Mouse (Mus musculus): ENCODE data around the gene Zfhx3. TPM values are rescaled to one million over a fixed set of nuclear protein-coding genes. Genes with fewer than 3 reads are reported as not detected.

Zfhx3 gene
- polyA plus RNA-seq, 1 experiment from 2014 or later: 34.7 TPM

GRCm38 (mm10) chr8:108730907-108731440, 788.5 kb downstream of the Zfhx3 start:
- H3K4me1 ChIP-seq (replicated peaks; ENCODE audit: control insufficient read depth, insufficient read depth, low read length): peaks cover 59% of the 10 kb centered on the region
- no peaks in the 10 kb centered on the region for H3K36me3 ChIP-seq (replicated peaks; ENCODE audit: control insufficient read depth, insufficient read depth)
- H3K4me2 ChIP-seq (replicated peaks): no peak overlapping the region
- no peak overlapping the region for H3K4me3 ChIP-seq (replicated peaks; ENCODE audit: low read length)
- no peak for ATAC-seq (ENCODE audit: low FRiP score)
- WGBS: 47% methylated on average over 9 of the region's 9 CpGs
- DNase-seq (ENCODE audit: low spot score): no peak
- no peaks in the 10 kb centered on the region for H3K9me3 ChIP-seq (ENCODE audit: control insufficient read depth, low read length)
- H3K27me3 ChIP-seq (ENCODE audit: control insufficient read depth, insufficient read depth, low read length): peaks cover under 1% of the 10 kb centered on the region; the same call in 1 of the 2 replicates
- H3K9ac ChIP-seq: no peak overlapping the region
- H3K27ac ChIP-seq: no peak overlapping the region

- 0 out of 2 replicates have a peak overlapping the region, but pooled peaks have one; percentile 7 for H3K4me2 ChIP-seq (replicated peaks)
- no peak for DNase-seq (ENCODE audit: low spot score)
- no peaks in the 10 kb centered on the region for H3K36me3 ChIP-seq (replicated peaks; ENCODE audit: control insufficient read depth, insufficient read depth)
- no peaks in the 10 kb centered on the region for H3K9me3 ChIP-seq (ENCODE audit: control insufficient read depth, low read length)
- no peak for ATAC-seq (ENCODE audit: low FRiP score)
- H3K9ac ChIP-seq: no peak overlapping the region
- H3K27ac ChIP-seq: no peak overlapping the region
- WGBS: 9% methylated on average over 11 of the region's 11 CpGs
- H3K4me3 ChIP-seq (replicated peaks; ENCODE audit: low read length): no peak overlapping the region
- H3K27me3 ChIP-seq (ENCODE audit: control insufficient read depth, insufficient read depth, low read length): no peaks in the 10 kb centered on the region; the same call in 1 of the 2 replicates
- peaks cover 62% of the 10 kb centered on the region for H3K4me1 ChIP-seq (replicated peaks; ENCODE audit: control insufficient read depth, insufficient read depth, low read length)
Measured at GRCm38 (mm10) chr8:108732500-108732899, 790.1 kb downstream of the Zfhx3 start.

- Histone ChIP-seq H3K9ac (no peak overlapping the region), H3K4me1 (replicated peaks; ENCODE audit: control insufficient read depth, insufficient read depth, low read length) (peaks cover 64% of the 10 kb centered on the region), H3K9me3 (ENCODE audit: control insufficient read depth, low read length) (no peaks in the 10 kb centered on the region), H3K27ac (no peak overlapping the region), H3K4me3 (replicated peaks; ENCODE audit: low read length) (no peak overlapping the region), H3K27me3 (ENCODE audit: control insufficient read depth, insufficient read depth, low read length) (no peaks in the 10 kb centered on the region; the same call in 1 of the 2 replicates), H3K36me3 (replicated peaks; ENCODE audit: control insufficient read depth, insufficient read depth) (no peaks in the 10 kb centered on the region), H3K4me2 (replicated peaks) (no peak overlapping the region)
- ATAC-seq (ENCODE audit: low FRiP score) (no peak), DNase-seq (ENCODE audit: low spot score) (no peak)
- WGBS: 60% methylated on average over 5 of the region's 5 CpGs
Measured at GRCm38 (mm10) chr8:108733385-108733784, 790.9 kb downstream of the Zfhx3 start.

- ATAC-seq (ENCODE audit: low FRiP score) (no peak), DNase-seq (ENCODE audit: low spot score) (no peak)
- WGBS: 53% methylated on average over 9 of the region's 9 CpGs
- Histone ChIP-seq H3K4me1 (replicated peaks; ENCODE audit: control insufficient read depth, insufficient read depth, low read length) (peaks cover 45% of the 10 kb centered on the region), H3K4me2 (replicated peaks) (no peak overlapping the region), H3K27me3 (ENCODE audit: control insufficient read depth, insufficient read depth, low read length) (no peaks in the 10 kb centered on the region), H3K27ac (no peak overlapping the region), H3K9ac (no peak overlapping the region), H3K9me3 (ENCODE audit: control insufficient read depth, low read length) (no peaks in the 10 kb centered on the region), H3K4me3 (replicated peaks; ENCODE audit: low read length) (no peak overlapping the region), H3K36me3 (replicated peaks; ENCODE audit: control insufficient read depth, insufficient read depth) (no peaks in the 10 kb centered on the region)
Measured at GRCm38 (mm10) chr8:108736442-108736841, 794.0 kb downstream of the Zfhx3 start.

GRCm38 (mm10) chr8:108738179-108738578, 795.7 kb downstream of the Zfhx3 start:
- Histone ChIP-seq H3K27me3 (ENCODE audit: control insufficient read depth, insufficient read depth, low read length) (no peaks in the 10 kb centered on the region), H3K4me2 (replicated peaks) (no peak overlapping the region), H3K36me3 (replicated peaks; ENCODE audit: control insufficient read depth, insufficient read depth) (no peaks in the 10 kb centered on the region), H3K4me3 (replicated peaks; ENCODE audit: low read length) (no peak overlapping the region), H3K9me3 (ENCODE audit: control insufficient read depth, low read length) (no peaks in the 10 kb centered on the region), H3K4me1 (replicated peaks; ENCODE audit: control insufficient read depth, insufficient read depth, low read length) (peaks cover 30% of the 10 kb centered on the region), H3K9ac (no peak overlapping the region), H3K27ac (no peak overlapping the region)
- WGBS: 91% methylated on average over 10 of the region's 10 CpGs
- DNase-seq (ENCODE audit: low spot score): no peak
- ATAC-seq (ENCODE audit: low FRiP score): no peak

GRCm38 (mm10) chr8:108739517-108739916, 797.1 kb downstream of the Zfhx3 start:
- no peaks in the 10 kb centered on the region for H3K27me3 ChIP-seq (ENCODE audit: control insufficient read depth, insufficient read depth, low read length)
- no peaks in the 10 kb centered on the region for H3K36me3 ChIP-seq (replicated peaks; ENCODE audit: control insufficient read depth, insufficient read depth)
- peaks cover 18% of the 10 kb centered on the region for H3K4me1 ChIP-seq (replicated peaks; ENCODE audit: control insufficient read depth, insufficient read depth, low read length)
- H3K4me3 ChIP-seq (replicated peaks; ENCODE audit: low read length): no peak overlapping the region
- no peaks in the 10 kb centered on the region for H3K9me3 ChIP-seq (ENCODE audit: control insufficient read depth, low read length)
- DNase-seq (ENCODE audit: low spot score) (no peak), ATAC-seq (ENCODE audit: low FRiP score) (no peak)
- WGBS: 79% methylated on average over 6 of the region's 6 CpGs
- no peak overlapping the region for H3K27ac ChIP-seq
- H3K4me2 ChIP-seq (replicated peaks): no peak overlapping the region
- no peak overlapping the region for H3K9ac ChIP-seq

- no peaks in the 10 kb centered on the region for H3K27me3 ChIP-seq (ENCODE audit: control insufficient read depth, insufficient read depth, low read length)
- no peaks in the 10 kb centered on the region for H3K36me3 ChIP-seq (replicated peaks; ENCODE audit: control insufficient read depth, insufficient read depth)
- H3K4me3 ChIP-seq (replicated peaks; ENCODE audit: low read length): no peak overlapping the region
- H3K4me2 ChIP-seq (replicated peaks): no peak overlapping the region
- no peak overlapping the region for H3K9ac ChIP-seq
- WGBS: 82% methylated on average over 13 of the region's 13 CpGs
- ATAC-seq (ENCODE audit: low FRiP score) (no peak), DNase-seq (ENCODE audit: low spot score) (no peak)
- no peaks in the 10 kb centered on the region for H3K9me3 ChIP-seq (ENCODE audit: control insufficient read depth, low read length)
- H3K4me1 ChIP-seq (replicated peaks; ENCODE audit: control insufficient read depth, insufficient read depth, low read length): peaks cover 18% of the 10 kb centered on the region
- H3K27ac ChIP-seq: no peak overlapping the region
Measured at GRCm38 (mm10) chr8:108740443-108740842, 798.0 kb downstream of the Zfhx3 start.

- DNase-seq (ENCODE audit: low spot score) (no peak), ATAC-seq (ENCODE audit: low FRiP score) (no peak)
- Histone ChIP-seq H3K27ac (no peak overlapping the region), H3K9me3 (ENCODE audit: control insufficient read depth, low read length) (no peaks in the 10 kb centered on the region), H3K4me2 (replicated peaks) (no peak overlapping the region), H3K27me3 (ENCODE audit: control insufficient read depth, insufficient read depth, low read length) (no peaks in the 10 kb centered on the region), H3K9ac (no peak overlapping the region), H3K4me1 (replicated peaks; ENCODE audit: control insufficient read depth, insufficient read depth, low read length) (peaks cover 12% of the 10 kb centered on the region), H3K4me3 (replicated peaks; ENCODE audit: low read length) (no peak overlapping the region), H3K36me3 (replicated peaks; ENCODE audit: control insufficient read depth, insufficient read depth) (no peaks in the 10 kb centered on the region)
- WGBS: 86% methylated on average over 4 of the region's 4 CpGs
Measured at GRCm38 (mm10) chr8:108741651-108742050, 799.2 kb downstream of the Zfhx3 start.

GRCm38 (mm10) chr8:108742465-108742864, 800.0 kb downstream of the Zfhx3 start:
- H3K4me1 ChIP-seq (replicated peaks; ENCODE audit: control insufficient read depth, insufficient read depth, low read length): peaks cover 4% of the 10 kb centered on the region
- H3K27me3 ChIP-seq (ENCODE audit: control insufficient read depth, insufficient read depth, low read length): no peaks in the 10 kb centered on the region
- WGBS: 81% methylated on average over 10 of the region's 10 CpGs
- ATAC-seq (ENCODE audit: low FRiP score): no peak
- no peak overlapping the region for H3K4me2 ChIP-seq (replicated peaks)
- DNase-seq (ENCODE audit: low spot score): no peak
- no peaks in the 10 kb centered on the region for H3K9me3 ChIP-seq (ENCODE audit: control insufficient read depth, low read length)
- H3K9ac ChIP-seq: no peak overlapping the region
- no peaks in the 10 kb centered on the region for H3K36me3 ChIP-seq (replicated peaks; ENCODE audit: control insufficient read depth, insufficient read depth)
- no peak overlapping the region for H3K4me3 ChIP-seq (replicated peaks; ENCODE audit: low read length)
- no peak overlapping the region for H3K27ac ChIP-seq

- no peak for ATAC-seq (ENCODE audit: low FRiP score)
Measured at GRCm38 (mm10) chr8:108743238-108743637, 800.8 kb downstream of the Zfhx3 start.

More at GRCm38 (mm10) chr8:108743238-108743637, 800.8 kb downstream of the Zfhx3 start:
- Histone ChIP-seq H3K9ac (no peak overlapping the region), H3K9me3 (ENCODE audit: control insufficient read depth, low read length) (no peaks in the 10 kb centered on the region), H3K4me2 (replicated peaks) (no peak overlapping the region), H3K27me3 (ENCODE audit: control insufficient read depth, insufficient read depth, low read length) (no peaks in the 10 kb centered on the region), H3K36me3 (replicated peaks; ENCODE audit: control insufficient read depth, insufficient read depth) (no peaks in the 10 kb centered on the region), H3K4me1 (replicated peaks; ENCODE audit: control insufficient read depth, insufficient read depth, low read length) (no peaks in the 10 kb centered on the region; the same call in 1 of the 2 replicates), H3K4me3 (replicated peaks; ENCODE audit: low read length) (no peak overlapping the region), H3K27ac (no peak overlapping the region)
- no peak for DNase-seq (ENCODE audit: low spot score)
- WGBS: 80% methylated on average over 7 of the region's 7 CpGs

All from hindbrain, embryonic 14.5 days (tissue).